Mouse (Mus musculus) hindbrain, postnatal 0 days (tissue): ENCODE data around the gene Rtf2. TPM values are rescaled to one million over a fixed set of nuclear protein-coding genes. Genes with fewer than 3 reads are reported as not detected.

Source experiments
- ATAC-seq: fragments of 200-750 bp; cut with Nextera tagmentation; 2 replicates; pipeline ENCODE4 v1.8.0; 2017; ENCODE audit warnings: mild to moderate bottlenecking, moderate TSS enrichment, moderate library complexity
- DNase-seq: peaks from one replicate; pipeline ENCODE4 v3.0.0-alpha.2; 2015; ENCODE audit warnings: low spot score
- H3K27ac ChIP-seq: fragments of 300-500 bp; sonication (generic); 2 replicates; pipeline ENCODE4 v1.5.1; 2014; ENCODE audit warnings: mild to moderate bottlenecking
- H3K27me3 ChIP-seq: fragments of 300-500 bp; sonication (generic); 2 replicates; pipeline ENCODE4 v1.6.1; 2014; ENCODE audit warnings: low read length, mixed read lengths; ENCODE audit not compliant: insufficient read depth
- H3K36me3 ChIP-seq: fragments of 300-500 bp; sonication (generic); 2 replicates; pipeline ENCODE4 v1.6.1; 2014; ENCODE audit warnings: low read length, mixed read lengths; ENCODE audit not compliant: insufficient read depth
- H3K4me1 ChIP-seq: fragments of 300-500 bp; sonication (generic); 2 replicates; pipeline ENCODE4 v1.6.1; 2014; ENCODE audit warnings: antibody characterized with exemption, low read length, mixed read lengths; ENCODE audit not compliant: insufficient read depth
- H3K4me2 ChIP-seq: fragments of 300-500 bp; sonication (generic); 2 replicates; pipeline ENCODE4 v1.6.1; 2014; ENCODE audit warnings: low read depth, mild to moderate bottlenecking, low read length, moderate library complexity, mixed read lengths
- H3K4me3 ChIP-seq: fragments of 300-500 bp; sonication (generic); 2 replicates; pipeline ENCODE4 v1.5.1; 2014; ENCODE audit warnings: low read length
- H3K9ac ChIP-seq: fragments of 300-500 bp; sonication (generic); replicated peaks from 2 replicates; pipeline ENCODE4 v1.6.1; 2014; ENCODE audit warnings: mild to moderate bottlenecking, low read length, moderate library complexity, mixed read lengths
- H3K9me3 ChIP-seq: fragments of 300-500 bp; sonication (generic); 2 replicates; pipeline ENCODE4 v1.6.1; 2016; ENCODE audit warnings: low read length, mixed read lengths
- CTCF ChIP-seq: IDR thresholded peaks from 2 replicates; pipeline ENCODE4 v1.5.1; 2016; ENCODE audit warnings: antibody characterized with exemption, control low read depth, low read depth
- WGBS: fragments of 180-500 bp; shearing (Covaris S2); extraction: QIAGEN DNeasy Blood & Tissue Kit; methylation state at CpG from one replicate; pipeline ENCODE4 v1.1.7; 2014; 5-methylcytosine and 5-hydroxymethylcytosine counted together
- polyA plus RNA-seq: library from polyadenylated mRNA; unstranded; fragments of >200 nt; fragmentation: Nextera tagmentation; extraction: Ambion mirVana; gene quantifications from 2 replicates; pipeline ENCODE4 v1.2.1, GENCODE M21; 2015
- total RNA-seq: library from RNA; depleted of rRNA; stranded (reverse); fragments of >200 nt; gene quantifications from 2 replicates; pipeline ENCODE4 v1.2.3, GENCODE M21; 2014

Gene Rtf2
- total and polyA plus RNA-seq, 2 experiments from 2014 or later, result 65.6 to 83.6 TPM

GRCm38 (mm10) chr2:172448329-172448728 lies 8.0 kb downstream of the Rtf2 start:
- peaks cover 60% of the 10 kb centered on the region for H3K36me3 ChIP-seq
- no peak overlapping the region for H3K4me2 ChIP-seq
- H3K27ac ChIP-seq, result no peak overlapping the region
- no peaks in the 10 kb centered on the region for H3K9me3 ChIP-seq
- no peak overlapping the region for H3K4me3 ChIP-seq
- ATAC-seq (no peak), DNase-seq (no peak)
- no peaks in the 10 kb centered on the region for H3K27me3 ChIP-seq
- H3K4me1 ChIP-seq, result no peaks in the 10 kb centered on the region
- WGBS, result 90% methylated on average over 4 of the region's 4 CpGs
- H3K9ac ChIP-seq, result no peak overlapping the region
- TF ChIP-seq CTCF, result no peak

DNA sequence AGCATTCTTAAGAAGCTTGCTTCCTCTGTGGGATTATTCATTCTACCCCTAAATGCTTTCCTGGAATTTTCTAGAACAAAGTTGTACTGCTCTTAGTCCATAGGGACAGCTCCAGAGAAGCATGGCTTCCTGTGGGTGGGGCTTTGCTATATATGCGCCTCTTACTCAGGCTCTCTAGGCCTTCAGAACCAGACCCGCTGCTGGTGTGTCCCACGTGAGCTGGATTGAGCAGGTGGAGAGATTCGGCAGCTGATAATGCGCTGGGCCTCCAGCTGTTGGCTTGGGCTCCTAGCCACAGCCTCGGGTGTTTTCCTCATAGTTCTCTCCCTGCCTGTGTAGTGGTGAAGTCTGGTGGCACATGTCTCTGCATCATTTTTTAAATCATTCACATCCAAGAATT lies 10.3 kb downstream of the Rtf2 start:
- TF ChIP-seq CTCF, result no peak
- Histone ChIP-seq H3K36me3 (peaks cover 57% of the 10 kb centered on the region), H3K27me3 (no peaks in the 10 kb centered on the region)

DNA sequence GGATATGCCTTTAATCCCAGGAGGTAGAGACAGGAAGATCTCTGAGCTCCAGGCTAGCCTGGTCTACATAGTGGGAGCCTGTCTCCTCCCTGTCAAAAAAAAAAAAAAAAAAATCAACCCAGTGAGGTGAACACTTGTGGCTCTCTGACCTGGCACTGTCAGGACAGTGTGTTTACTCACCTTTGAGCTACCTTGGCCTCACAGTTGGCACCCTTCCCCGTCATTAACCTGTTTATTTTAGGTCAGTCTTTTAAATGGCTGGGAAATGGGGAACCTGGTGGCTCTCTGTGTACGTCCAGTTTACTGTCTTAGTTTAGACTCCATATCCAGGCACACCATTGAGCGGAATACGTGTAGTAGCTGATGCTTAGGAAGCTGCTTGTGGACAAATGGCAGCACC lies 11.7 kb downstream of the Rtf2 start:
- Histone ChIP-seq H3K27ac (no peak overlapping the region), H3K36me3 (peaks cover 43% of the 10 kb centered on the region), H3K27me3 (no peaks in the 10 kb centered on the region), H3K4me3 (no peak overlapping the region), H3K9ac (no peak overlapping the region), H3K4me2 (no peak overlapping the region), H3K9me3 (no peaks in the 10 kb centered on the region), H3K4me1 (no peaks in the 10 kb centered on the region)
- no peak for DNase-seq
- TF ChIP-seq CTCF, result no peak
- no peak for ATAC-seq
- WGBS, result 94% methylated on average over 4 of the region's 4 CpGs

More for the DNA sequence above, 10.3 kb downstream of the Rtf2 start:
- Histone ChIP-seq H3K9me3 (no peaks in the 10 kb centered on the region), H3K9ac (no peak overlapping the region), H3K4me1 (no peaks in the 10 kb centered on the region), H3K4me2 (no peak overlapping the region), H3K27ac (no peak overlapping the region), H3K4me3 (no peak overlapping the region)
- ATAC-seq, result no peak
- 79% methylated on average over 6 of the region's 6 CpGs for WGBS
- DNase-seq, result no peak

GRCm38 (mm10) chr2:172452458-172452857 lies 12.1 kb downstream of the Rtf2 start:
- TF ChIP-seq CTCF, result no peak
- Histone ChIP-seq H3K27me3 (no peaks in the 10 kb centered on the region), H3K4me1 (no peaks in the 10 kb centered on the region), H3K36me3 (peaks cover 39% of the 10 kb centered on the region), H3K9me3 (no peaks in the 10 kb centered on the region), H3K27ac (no peak overlapping the region), H3K4me3 (no peak overlapping the region), H3K4me2 (no peak overlapping the region), H3K9ac (no peak overlapping the region)
- DNase-seq (no peak), ATAC-seq (no peak)
- 90% methylated on average over 10 of the region's 10 CpGs for WGBS

DNA sequence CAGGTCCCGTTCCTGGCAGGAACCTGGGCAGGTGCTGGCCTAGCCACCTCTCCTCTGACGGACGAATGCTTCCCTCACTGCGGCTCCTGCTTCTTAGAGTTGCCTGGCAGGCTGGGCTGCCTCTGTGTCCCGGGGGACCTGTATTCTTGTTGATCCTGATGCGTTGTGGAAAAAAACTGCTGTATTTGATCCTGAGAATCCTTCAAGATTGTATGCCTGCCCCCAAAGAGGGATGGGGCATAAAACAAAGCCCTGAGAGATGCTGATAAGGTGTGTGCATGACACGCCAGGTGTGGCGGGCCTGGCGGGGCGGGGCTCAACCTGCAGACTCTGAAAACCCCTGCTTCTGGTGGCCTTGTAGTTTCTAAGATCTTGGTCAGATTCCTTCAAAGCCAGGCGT lies 18.1 kb downstream of the Rtf2 start, which contains the start of gene Gcnt7:
Gene Gcnt7 (minus strand): TSS at position 101 of the 400 bp plus-strand sequence.
- TF ChIP-seq CTCF, result no peak
- Histone ChIP-seq H3K9ac (no peak within 1 kb of the TSS), H3K36me3 (peaks cover 12% of the 10 kb centered on the region; the same call in 1 of the 2 replicates), H3K27ac (no peak within 1 kb of the TSS), H3K4me3 (no peak within 1 kb of the TSS), H3K4me1 (no peaks in the 10 kb centered on the region), H3K27me3 (no peaks in the 10 kb centered on the region), H3K9me3 (no peaks in the 10 kb centered on the region), H3K4me2 (no peak within 1 kb of the TSS)
- DNase-seq (no peak), ATAC-seq (no peak)
- 86% methylated on average over 11 of the region's 11 CpGs for WGBS

DNA sequence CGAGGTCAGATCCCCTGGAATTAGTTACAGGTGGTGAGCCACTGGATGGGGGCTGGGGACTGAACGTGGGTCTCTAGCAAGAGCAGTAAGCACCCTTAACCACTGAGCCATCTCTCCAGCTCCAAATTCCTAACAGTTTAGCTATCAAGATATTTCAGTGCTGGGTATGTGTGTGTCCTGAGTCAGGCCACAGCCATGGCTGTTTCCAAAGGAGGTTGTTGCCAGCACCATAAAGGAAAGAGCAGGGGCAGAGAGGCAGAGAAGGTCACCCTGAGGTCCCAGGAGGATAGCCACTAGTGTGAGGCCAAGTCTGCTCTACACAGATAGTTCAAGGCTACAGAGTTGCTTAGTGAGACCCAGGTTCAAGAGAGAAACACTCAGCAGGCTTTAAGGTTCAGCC lies 20.3 kb downstream of the Rtf2 start:
- no peak overlapping the region for H3K27ac ChIP-seq
- 83% methylated on average over 2 of the region's 2 CpGs for WGBS
- H3K4me2 ChIP-seq, result no peak overlapping the region
- H3K9ac ChIP-seq, result no peak overlapping the region
- no peak overlapping the region for H3K4me3 ChIP-seq
- DNase-seq (no peak), ATAC-seq (no peak)
- no peaks in the 10 kb centered on the region for H3K9me3 ChIP-seq
- TF ChIP-seq CTCF, result no peak
- peaks cover 26% of the 10 kb centered on the region for H3K36me3 ChIP-seq
- H3K27me3 ChIP-seq, result no peaks in the 10 kb centered on the region
- no peaks in the 10 kb centered on the region for H3K4me1 ChIP-seq

DNA sequence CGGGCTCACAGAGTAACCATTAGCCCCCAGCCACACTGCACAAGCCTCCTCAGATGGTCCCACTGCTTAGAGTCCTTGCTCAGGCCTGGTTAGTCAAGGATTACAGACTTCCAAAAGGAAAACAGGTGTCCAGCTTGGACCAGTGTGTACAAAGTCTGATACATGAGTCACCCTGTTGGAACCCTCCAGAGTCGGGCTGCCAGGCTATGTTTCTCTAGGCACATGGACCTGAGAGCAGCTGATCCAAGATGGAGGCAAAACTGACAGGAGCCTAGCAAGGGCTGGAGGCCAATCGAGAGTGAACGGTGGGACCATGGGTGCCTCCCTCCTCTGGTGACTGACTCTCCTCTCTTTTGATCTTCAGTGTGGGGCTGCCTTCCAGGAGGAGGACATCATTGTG lies 22.5 kb downstream of the Rtf2 start:
- no peak for TF ChIP-seq CTCF
- whole genome bisulfite sequencing, result 92% methylated on average over 4 of the region's 4 CpGs
- no peak overlapping the region for H3K9ac ChIP-seq
- H3K36me3 ChIP-seq, result peaks cover 39% of the 10 kb centered on the region
- H3K4me2 ChIP-seq, result no peak overlapping the region
- no peaks in the 10 kb centered on the region for H3K9me3 ChIP-seq
- no peaks in the 10 kb centered on the region for H3K4me1 ChIP-seq
- H3K27me3 ChIP-seq, result no peaks in the 10 kb centered on the region
- H3K4me3 ChIP-seq, result no peak overlapping the region
- DNase-seq, result no peak
- ATAC-seq, result no peak
- H3K27ac ChIP-seq, result no peak overlapping the region
